Mouse (Mus musculus): Measurements from ENCODE around the gene Jph2. TPM values are rescaled to one million over a fixed set of nuclear protein-coding genes. Genes with fewer than 3 reads are reported as not detected.

The Jph2 gene
- 0.66 and 1.0 TPM in 2 replicates for polyA plus RNA-seq (2012; rRNA removed)

GRCm38 (mm10) chr2:163397905-163398304, at the start of gene Jph2:
Gene Jph2 (minus strand): TSS chr2:163397993.
- TF ChIP-seq POLR2A (IDR thresholded peaks at IDR 0.05; ENCODE audit: borderline replicate concordance, extremely low read depth, insufficient read depth, insufficient read length, poor library complexity, severe bottlenecking): no peak
- no peak for TF ChIP-seq CTCF (IDR thresholded peaks at IDR 0.05; ENCODE audit: borderline replicate concordance, extremely low read depth, insufficient read depth, insufficient read length)
- peak; percentile 11 for DNase-seq (ENCODE audit: low read depth)

DNA sequence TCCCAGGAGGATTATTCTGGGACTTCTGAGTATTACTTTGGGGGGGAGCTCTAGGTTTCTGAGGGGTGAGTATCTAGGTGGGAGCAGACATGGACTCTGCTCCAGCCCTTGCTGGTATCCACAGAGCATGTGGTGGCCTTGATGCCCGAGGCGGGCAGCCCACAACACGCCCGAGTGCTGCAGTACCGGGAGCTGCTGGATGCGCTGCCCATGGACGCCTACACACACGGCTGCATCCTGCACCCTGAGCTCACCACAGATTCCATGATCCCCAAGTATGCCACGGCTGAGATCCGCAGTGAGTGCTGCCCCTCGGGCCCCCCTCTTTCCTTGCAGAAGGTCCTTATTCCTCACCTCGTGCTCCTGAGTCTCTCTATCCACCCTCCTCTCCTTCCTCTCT, 49.6 kb upstream of the Jph2 start:
- no peak for DNase-seq (ENCODE audit: low read depth)
- TF ChIP-seq CTCF (IDR thresholded peaks at IDR 0.05; ENCODE audit: borderline replicate concordance, extremely low read depth, insufficient read depth, insufficient read length): no peak
- no peak for TF ChIP-seq POLR2A (IDR thresholded peaks at IDR 0.05; ENCODE audit: borderline replicate concordance, extremely low read depth, insufficient read depth, insufficient read length, poor library complexity, severe bottlenecking)

GRCm38 (mm10) chr2:163444017-163444416, 46.2 kb upstream of the Jph2 start:
- no peak for DNase-seq (ENCODE audit: low read depth)
- TF ChIP-seq POLR2A (IDR thresholded peaks at IDR 0.05; ENCODE audit: borderline replicate concordance, extremely low read depth, insufficient read depth, insufficient read length, poor library complexity, severe bottlenecking) (no peak), CTCF (IDR thresholded peaks at IDR 0.05; ENCODE audit: borderline replicate concordance, extremely low read depth, insufficient read depth, insufficient read length) (no peak)

GRCm38 (mm10) chr2:163443543-163443942, 45.8 kb upstream of the Jph2 start:
- no peak for DNase-seq (ENCODE audit: low read depth)
- TF ChIP-seq CTCF (IDR thresholded peaks at IDR 0.05; ENCODE audit: borderline replicate concordance, extremely low read depth, insufficient read depth, insufficient read length) (no peak), POLR2A (IDR thresholded peaks at IDR 0.05; ENCODE audit: borderline replicate concordance, extremely low read depth, insufficient read depth, insufficient read length, poor library complexity, severe bottlenecking) (no peak)

- TF ChIP-seq CTCF (IDR thresholded peaks at IDR 0.05; ENCODE audit: borderline replicate concordance, extremely low read depth, insufficient read depth, insufficient read length): no peak
- no peak for TF ChIP-seq POLR2A (IDR thresholded peaks at IDR 0.05; ENCODE audit: borderline replicate concordance, extremely low read depth, insufficient read depth, insufficient read length, poor library complexity, severe bottlenecking)
Observed at GRCm38 (mm10) chr2:163439488-163439887, 41.7 kb upstream of the Jph2 start.

GRCm38 (mm10) chr2:163438619-163439451, 41.0 kb upstream of the Jph2 start:
- TF ChIP-seq CTCF (IDR thresholded peaks at IDR 0.05; ENCODE audit: borderline replicate concordance, extremely low read depth, insufficient read depth, insufficient read length) (no peak), POLR2A (IDR thresholded peaks at IDR 0.05; ENCODE audit: borderline replicate concordance, extremely low read depth, insufficient read depth, insufficient read length, poor library complexity, severe bottlenecking) (no peak)
- DNase-seq (ENCODE audit: low read depth): peak; percentile 86

More at GRCm38 (mm10) chr2:163439488-163439887, 41.7 kb upstream of the Jph2 start:
- no peak for DNase-seq (ENCODE audit: low read depth)

DNA sequence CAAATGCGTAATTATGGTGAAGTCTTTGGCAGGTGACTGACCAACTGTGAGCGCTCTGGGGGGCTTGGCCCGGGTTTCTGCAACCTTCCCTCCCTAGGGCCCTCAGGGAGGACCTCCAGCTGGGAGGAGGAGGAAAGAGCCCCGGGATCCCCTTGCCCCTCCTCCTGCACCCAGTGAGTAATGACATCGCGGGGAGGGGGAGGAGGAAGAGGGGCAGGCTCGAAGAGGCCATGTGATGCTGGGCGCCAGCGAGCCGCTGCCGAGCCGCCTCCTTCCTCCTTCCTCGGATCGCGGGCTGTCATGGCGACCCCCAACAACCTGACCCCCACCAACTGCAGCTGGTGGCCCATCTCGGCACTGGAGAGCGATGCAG, 40.4 kb upstream of the Jph2 start, which contains the start of gene Gdap1l1:
Gene Gdap1l1 (plus strand): TSS at position 231 of the 373 bp plus-strand sequence.
- no peak for TF ChIP-seq CTCF (IDR thresholded peaks at IDR 0.05; ENCODE audit: borderline replicate concordance, extremely low read depth, insufficient read depth, insufficient read length)
- 0 out of 2 replicates have a peak, but pooled peaks have one; percentile 14 for TF ChIP-seq POLR2A (IDR thresholded peaks at IDR 0.05; ENCODE audit: borderline replicate concordance, extremely low read depth, insufficient read depth, insufficient read length, poor library complexity, severe bottlenecking)
- peak; percentile 92 for DNase-seq (ENCODE audit: low read depth)

DNA sequence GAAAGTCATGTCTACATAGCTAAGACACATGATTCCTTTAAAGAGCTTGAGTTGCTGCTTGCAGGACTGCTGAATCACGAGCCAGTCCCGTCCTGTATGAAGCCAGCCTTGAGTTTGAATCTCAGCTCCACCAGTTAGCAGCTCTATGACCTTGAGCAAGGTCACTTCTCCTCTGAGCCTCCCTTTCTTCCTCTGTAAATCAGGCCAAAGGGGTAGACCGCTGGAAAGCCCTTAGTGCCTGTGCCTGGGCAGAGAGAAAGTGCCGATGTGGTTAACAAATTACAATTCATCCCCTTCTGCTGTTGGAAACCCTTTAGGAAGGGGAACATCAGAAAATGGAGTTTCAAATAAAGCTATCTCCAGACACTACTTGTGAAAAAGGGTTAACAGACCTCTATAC, 40.0 kb upstream of the Jph2 start:
- TF ChIP-seq CTCF (IDR thresholded peaks at IDR 0.05; ENCODE audit: borderline replicate concordance, extremely low read depth, insufficient read depth, insufficient read length): no peak
- TF ChIP-seq POLR2A (IDR thresholded peaks at IDR 0.05; ENCODE audit: borderline replicate concordance, extremely low read depth, insufficient read depth, insufficient read length, poor library complexity, severe bottlenecking): no peak
- DNase-seq (ENCODE audit: low read depth): peak; percentile 22

GRCm38 (mm10) chr2:163433971-163434370, 36.2 kb upstream of the Jph2 start:
- peak; percentile 7 for DNase-seq (ENCODE audit: low read depth)
- TF ChIP-seq POLR2A (IDR thresholded peaks at IDR 0.05; ENCODE audit: borderline replicate concordance, extremely low read depth, insufficient read depth, insufficient read length, poor library complexity, severe bottlenecking): no peak
- TF ChIP-seq CTCF (IDR thresholded peaks at IDR 0.05; ENCODE audit: borderline replicate concordance, extremely low read depth, insufficient read depth, insufficient read length): no peak

DNA sequence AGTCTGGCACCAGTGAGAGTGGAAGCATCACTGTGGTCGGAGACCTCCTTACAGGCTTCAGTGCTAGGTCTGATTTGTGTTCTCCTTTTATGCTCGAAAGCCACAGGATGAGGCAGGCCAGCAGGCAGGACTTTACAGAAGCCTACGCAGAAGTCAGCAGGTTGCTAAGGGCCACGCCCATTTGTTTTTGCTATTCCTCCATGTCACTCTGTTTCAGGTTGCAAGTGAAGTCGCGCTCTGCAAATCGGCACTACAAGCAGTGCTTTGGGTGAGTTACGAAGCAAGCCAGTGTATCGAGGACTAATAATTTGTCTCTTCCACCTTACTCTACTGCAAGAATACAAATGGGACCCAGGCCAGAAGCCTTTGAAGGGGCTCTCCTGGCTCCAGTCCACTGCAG, 33.5 kb upstream of the Jph2 start:
- no peak for DNase-seq (ENCODE audit: low read depth)
- TF ChIP-seq POLR2A (IDR thresholded peaks at IDR 0.05; ENCODE audit: borderline replicate concordance, extremely low read depth, insufficient read depth, insufficient read length, poor library complexity, severe bottlenecking): no peak
- TF ChIP-seq CTCF (IDR thresholded peaks at IDR 0.05; ENCODE audit: borderline replicate concordance, extremely low read depth, insufficient read depth, insufficient read length): no peak

- TF ChIP-seq CTCF (IDR thresholded peaks at IDR 0.05; ENCODE audit: borderline replicate concordance, extremely low read depth, insufficient read depth, insufficient read length) (no peak), POLR2A (IDR thresholded peaks at IDR 0.05; ENCODE audit: borderline replicate concordance, extremely low read depth, insufficient read depth, insufficient read length, poor library complexity, severe bottlenecking) (no peak)
Observed at GRCm38 (mm10) chr2:163428346-163429011, 30.7 kb upstream of the Jph2 start.

More at GRCm38 (mm10) chr2:163428346-163429011, 30.7 kb upstream of the Jph2 start:
- no peak for DNase-seq (ENCODE audit: low read depth)
